Mouse (Mus musculus): Measurements from ENCODE around the gene Vopp1. TPM values are rescaled to one million over a fixed set of nuclear protein-coding genes. Genes with fewer than 3 reads are reported as not detected.

Gene Vopp1
- total and polyA plus RNA-seq, 3 experiments: 5.3 to 37.1 (median 31.9) TPM

GRCm38 (mm10) chr6:57790542-57790941 lies 34.4 kb downstream of the Vopp1 start:
- H3K4me1 ChIP-seq (ENCODE audit: insufficient read depth, low read depth, low read length): peaks cover 3% of the 10 kb centered on the region; the same call in 1 of the 2 replicates
- no peaks in the 10 kb centered on the region for H3K27me3 ChIP-seq (ENCODE audit: insufficient read depth, low read length)
- TF ChIP-seq GATA1 (IDR thresholded peaks at IDR 0.05; ENCODE audit: borderline replicate concordance, low read length): no peak
- no peak for TF ChIP-seq CTCF (IDR thresholded peaks at IDR 0.05; ENCODE audit: low read depth, low read length)
- TF ChIP-seq TAL1 (conservative IDR thresholded peaks at IDR 0.05; ENCODE audit: low read depth, low read length): no peak
- no peak for TF ChIP-seq GATA2 (IDR thresholded peaks at IDR 0.05; ENCODE audit: borderline replicate concordance, low read depth, low read length)
- no peak for TF ChIP-seq POLR2AphosphoS5 (IDR thresholded peaks at IDR 0.05; ENCODE audit: insufficient replicate concordance, low read depth, low read length)
- H3K36me3 ChIP-seq (replicated peaks): peaks cover 18% of the 10 kb centered on the region
- peak; percentile 7 for DNase-seq (ENCODE audit: low spot score)
- no peak overlapping the region for H3K4me3 ChIP-seq (ENCODE audit: low read depth, low read length)
- no peak for ATAC-seq (ENCODE audit: extremely low read depth, insufficient number of reproducible peaks, low FRiP score, poor library complexity, severe bottlenecking)
- H3K9me3 ChIP-seq (replicated peaks): no peaks in the 10 kb centered on the region

GRCm38 (mm10) chr6:57787376-57787775 lies 37.6 kb downstream of the Vopp1 start:
- Histone ChIP-seq H3K4me3 (ENCODE audit: low read depth, low read length) (no peak overlapping the region), H3K4me1 (ENCODE audit: insufficient read depth, low read depth, low read length) (peaks cover 3% of the 10 kb centered on the region; the same call in 1 of the 2 replicates), H3K27me3 (ENCODE audit: insufficient read depth, low read length) (no peaks in the 10 kb centered on the region), H3K36me3 (replicated peaks) (peaks cover 36% of the 10 kb centered on the region), H3K9me3 (replicated peaks) (no peaks in the 10 kb centered on the region)
- no peak for ATAC-seq (ENCODE audit: extremely low read depth, insufficient number of reproducible peaks, low FRiP score, poor library complexity, severe bottlenecking)
- TF ChIP-seq TAL1 (conservative IDR thresholded peaks at IDR 0.05; ENCODE audit: low read depth, low read length) (no peak), GATA2 (IDR thresholded peaks at IDR 0.05; ENCODE audit: borderline replicate concordance, low read depth, low read length) (no peak)
- no peak for DNase-seq (ENCODE audit: low spot score)

GRCm38 (mm10) chr6:57784251-57784650 lies 40.7 kb downstream of the Vopp1 start:
- Histone ChIP-seq H3K9me3 (replicated peaks) (no peaks in the 10 kb centered on the region), H3K4me3 (ENCODE audit: low read depth, low read length) (no peak overlapping the region), H3K4me1 (ENCODE audit: insufficient read depth, low read depth, low read length) (peaks cover 4% of the 10 kb centered on the region; the same call in 1 of the 2 replicates), H3K36me3 (replicated peaks) (peaks cover 36% of the 10 kb centered on the region), H3K27me3 (ENCODE audit: insufficient read depth, low read length) (no peaks in the 10 kb centered on the region)
- ATAC-seq (ENCODE audit: extremely low read depth, insufficient number of reproducible peaks, low FRiP score, poor library complexity, severe bottlenecking) (no peak), DNase-seq (ENCODE audit: low spot score) (no peak)
- TF ChIP-seq TAL1 (conservative IDR thresholded peaks at IDR 0.05; ENCODE audit: low read depth, low read length) (no peak), GATA1 (IDR thresholded peaks at IDR 0.05; ENCODE audit: borderline replicate concordance, low read length) (no peak), GATA2 (IDR thresholded peaks at IDR 0.05; ENCODE audit: borderline replicate concordance, low read depth, low read length) (no peak), POLR2AphosphoS5 (IDR thresholded peaks at IDR 0.05; ENCODE audit: insufficient replicate concordance, low read depth, low read length) (no peak), CTCF (IDR thresholded peaks at IDR 0.05; ENCODE audit: low read depth, low read length) (no peak)

GRCm38 (mm10) chr6:57782658-57783057 lies 42.3 kb downstream of the Vopp1 start:
- DNase-seq (ENCODE audit: low spot score) (no peak), ATAC-seq (ENCODE audit: extremely low read depth, insufficient number of reproducible peaks, low FRiP score, poor library complexity, severe bottlenecking) (no peak)
- H3K36me3 ChIP-seq (replicated peaks): peaks cover 39% of the 10 kb centered on the region
- TF ChIP-seq CTCF (IDR thresholded peaks at IDR 0.05; ENCODE audit: low read depth, low read length) (no peak), GATA2 (IDR thresholded peaks at IDR 0.05; ENCODE audit: borderline replicate concordance, low read depth, low read length) (no peak), POLR2AphosphoS5 (IDR thresholded peaks at IDR 0.05; ENCODE audit: insufficient replicate concordance, low read depth, low read length) (no peak), TAL1 (conservative IDR thresholded peaks at IDR 0.05; ENCODE audit: low read depth, low read length) (no peak), GATA1 (IDR thresholded peaks at IDR 0.05; ENCODE audit: borderline replicate concordance, low read length) (no peak)
- no peak overlapping the region for H3K4me3 ChIP-seq (ENCODE audit: low read depth, low read length)
- H3K9me3 ChIP-seq (replicated peaks): no peaks in the 10 kb centered on the region
- no peaks in the 10 kb centered on the region for H3K27me3 ChIP-seq (ENCODE audit: insufficient read depth, low read length)
- peaks cover 4% of the 10 kb centered on the region; the same call in 1 of the 2 replicates for H3K4me1 ChIP-seq (ENCODE audit: insufficient read depth, low read depth, low read length)

GRCm38 (mm10) chr6:57780359-57780758 lies 44.6 kb downstream of the Vopp1 start:
- no peak overlapping the region for H3K4me3 ChIP-seq (ENCODE audit: low read depth, low read length)
- ATAC-seq (ENCODE audit: extremely low read depth, insufficient number of reproducible peaks, low FRiP score, poor library complexity, severe bottlenecking) (no peak), DNase-seq (ENCODE audit: low spot score) (no peak)
- peaks cover 4% of the 10 kb centered on the region; the same call in 1 of the 2 replicates for H3K4me1 ChIP-seq (ENCODE audit: insufficient read depth, low read depth, low read length)
- no peaks in the 10 kb centered on the region for H3K27me3 ChIP-seq (ENCODE audit: insufficient read depth, low read length)
- H3K36me3 ChIP-seq (replicated peaks): peaks cover 44% of the 10 kb centered on the region
- no peaks in the 10 kb centered on the region for H3K9me3 ChIP-seq (replicated peaks)
- TF ChIP-seq GATA2 (IDR thresholded peaks at IDR 0.05; ENCODE audit: borderline replicate concordance, low read depth, low read length): no peak

GRCm38 (mm10) chr6:57773792-57774191 lies 51.2 kb downstream of the Vopp1 start:
- peaks cover 12% of the 10 kb centered on the region for H3K4me1 ChIP-seq (ENCODE audit: insufficient read depth, low read depth, low read length)
- no peak for DNase-seq (ENCODE audit: low spot score)
- no peaks in the 10 kb centered on the region for H3K27me3 ChIP-seq (ENCODE audit: insufficient read depth, low read length)
- H3K9me3 ChIP-seq (replicated peaks): no peaks in the 10 kb centered on the region
- H3K36me3 ChIP-seq (replicated peaks): peaks cover 50% of the 10 kb centered on the region
- ATAC-seq (ENCODE audit: extremely low read depth, insufficient number of reproducible peaks, low FRiP score, poor library complexity, severe bottlenecking): no peak
- no peak overlapping the region for H3K4me3 ChIP-seq (ENCODE audit: low read depth, low read length)
- TF ChIP-seq CTCF (IDR thresholded peaks at IDR 0.05; ENCODE audit: low read depth, low read length): no peak
- no peak for TF ChIP-seq GATA1 (IDR thresholded peaks at IDR 0.05; ENCODE audit: borderline replicate concordance, low read length)
- no peak for TF ChIP-seq TAL1 (conservative IDR thresholded peaks at IDR 0.05; ENCODE audit: low read depth, low read length)
- no peak for TF ChIP-seq POLR2AphosphoS5 (IDR thresholded peaks at IDR 0.05; ENCODE audit: insufficient replicate concordance, low read depth, low read length)
- no peak for TF ChIP-seq GATA2 (IDR thresholded peaks at IDR 0.05; ENCODE audit: borderline replicate concordance, low read depth, low read length)
